Mouse (Mus musculus) spleen, postnatal 10 days (tissue): Measurements from ENCODE around the gene Lbp.

Experiments used
- DNase-seq, 2 experiments: peaks; one replicate each; pipeline ENCODE4 v3.0.0; 2021 to 2022; ENCODE audit warnings: low spot score in 2 of 2

Gene Lbp

DNA sequence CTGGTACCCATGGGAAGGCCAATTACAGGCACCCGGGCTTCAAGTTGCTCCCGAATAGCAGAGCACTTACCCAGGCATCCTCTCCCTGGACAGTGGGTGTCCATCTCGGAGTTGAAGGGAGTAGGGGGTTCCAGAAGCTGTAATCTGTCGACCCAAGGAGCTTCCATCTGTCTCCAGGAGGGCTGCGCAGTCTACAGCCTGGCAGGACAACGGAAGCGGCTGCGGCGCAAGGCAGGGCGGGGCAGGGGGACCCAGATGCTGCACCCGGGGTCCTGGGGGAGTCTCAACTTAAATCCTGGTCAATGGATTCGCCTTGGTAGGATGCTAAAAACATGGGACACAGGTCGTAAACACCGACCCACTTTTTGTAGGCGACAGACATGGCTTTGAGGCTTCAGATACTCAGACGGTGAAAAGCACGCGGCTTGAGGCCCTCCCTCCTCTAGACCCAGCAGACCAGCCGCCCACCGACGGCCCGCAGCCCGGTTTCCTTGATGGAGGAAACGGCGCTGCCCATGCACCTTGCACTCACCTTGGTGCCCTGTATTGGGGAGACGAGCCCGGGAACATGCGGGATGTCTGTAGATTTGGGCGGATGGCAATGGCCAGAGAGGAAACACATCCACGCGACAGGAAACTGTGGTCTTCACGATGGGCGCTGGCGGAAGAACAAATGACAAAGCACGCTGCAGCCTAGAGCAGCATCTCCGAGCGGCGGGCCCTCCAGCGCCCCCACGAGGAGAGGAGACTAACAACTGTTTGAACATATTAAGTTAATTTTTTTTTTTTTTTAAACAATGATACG lies 54.8 kb downstream of the Lbp start:
- peak; percentile 67 to 89 for DNase-seq

DNA sequence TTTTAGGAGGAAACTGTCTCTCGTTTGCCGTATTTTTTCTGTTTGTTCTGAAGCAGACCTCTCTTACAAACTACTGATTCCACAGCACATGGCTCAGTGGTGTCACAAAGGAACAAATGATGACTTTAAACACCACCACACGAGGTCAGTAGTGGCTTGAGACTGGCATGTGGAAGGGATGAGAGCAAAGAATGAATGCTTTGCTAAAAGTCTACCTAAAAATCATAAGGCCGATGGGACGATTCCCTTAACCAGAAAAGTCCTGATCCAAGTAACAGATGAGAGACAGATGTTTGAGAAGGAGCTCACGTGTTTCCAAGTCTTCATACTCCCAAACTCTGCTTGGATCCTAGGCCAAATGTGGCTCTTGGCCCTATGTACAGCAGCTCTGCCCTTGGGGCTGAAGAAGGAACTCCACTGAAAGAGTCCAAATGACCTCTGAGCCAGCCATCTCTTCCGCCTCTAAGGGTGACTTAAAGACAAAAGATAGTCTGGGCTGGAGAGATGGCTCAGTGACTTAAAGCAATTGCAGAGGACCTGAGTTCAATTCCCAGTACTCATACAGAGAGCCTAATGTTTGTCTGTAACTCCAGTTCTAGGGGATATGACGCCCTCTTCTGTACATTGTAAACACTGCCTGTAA lies 55.5 kb downstream of the Lbp start:
- no peak for DNase-seq

DNA sequence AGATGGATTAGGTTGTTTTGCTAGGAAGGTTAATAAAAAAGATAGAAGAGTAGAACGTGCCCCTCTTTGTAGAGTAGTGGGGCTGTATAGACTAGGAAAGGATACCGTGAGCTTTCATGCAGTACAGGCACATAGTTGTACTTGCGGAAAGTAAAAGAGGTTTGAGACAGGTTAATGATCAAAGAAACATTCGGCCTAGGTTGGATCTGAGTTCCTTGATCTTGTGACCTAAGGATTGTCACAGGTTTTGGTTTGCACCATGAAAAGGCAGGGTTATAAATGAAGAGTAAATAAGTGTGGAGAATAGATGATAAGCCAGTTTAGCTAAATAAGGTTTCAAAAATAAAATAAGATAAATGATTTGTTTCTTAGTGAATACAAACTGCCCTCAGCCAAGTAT lies 57.9 kb downstream of the Lbp start:
- DNase-seq: no peak

DNA sequence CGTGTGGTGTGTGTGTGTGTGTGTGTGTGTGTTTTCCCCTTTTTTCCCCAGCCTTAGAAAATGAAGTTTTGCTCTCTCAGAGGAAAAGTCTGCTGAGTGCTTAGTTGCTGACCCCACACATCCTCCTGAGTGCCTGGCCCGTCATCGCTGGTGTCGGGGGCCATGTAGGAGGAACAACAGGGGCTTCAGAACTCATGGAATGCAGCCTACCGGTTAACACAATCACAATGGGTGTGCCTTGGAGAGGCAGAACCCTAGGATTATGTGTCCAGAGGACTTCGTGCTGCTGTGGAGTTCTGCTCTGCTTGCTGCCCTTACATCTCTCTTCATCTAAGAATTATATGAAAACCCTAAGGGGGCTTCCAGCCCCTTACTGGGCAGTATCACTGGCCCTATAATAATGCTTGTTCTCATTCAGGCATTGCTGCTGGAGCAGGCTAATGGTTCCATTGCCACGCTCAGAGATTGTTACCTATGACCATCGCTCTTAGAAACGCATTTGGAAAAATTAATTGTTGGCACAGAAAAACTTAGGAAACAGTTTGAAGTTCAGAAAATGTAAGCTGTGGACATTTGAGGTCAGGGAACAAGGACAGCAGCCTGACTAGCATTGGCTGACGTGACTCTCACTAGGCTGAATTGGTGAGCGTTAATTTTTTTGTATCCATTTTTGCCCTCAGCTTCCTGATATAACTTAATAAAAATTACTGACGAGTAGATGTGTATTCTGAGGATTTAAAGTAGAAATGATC lies 59.0 kb downstream of the Lbp start:
- no peak for DNase-seq

DNA sequence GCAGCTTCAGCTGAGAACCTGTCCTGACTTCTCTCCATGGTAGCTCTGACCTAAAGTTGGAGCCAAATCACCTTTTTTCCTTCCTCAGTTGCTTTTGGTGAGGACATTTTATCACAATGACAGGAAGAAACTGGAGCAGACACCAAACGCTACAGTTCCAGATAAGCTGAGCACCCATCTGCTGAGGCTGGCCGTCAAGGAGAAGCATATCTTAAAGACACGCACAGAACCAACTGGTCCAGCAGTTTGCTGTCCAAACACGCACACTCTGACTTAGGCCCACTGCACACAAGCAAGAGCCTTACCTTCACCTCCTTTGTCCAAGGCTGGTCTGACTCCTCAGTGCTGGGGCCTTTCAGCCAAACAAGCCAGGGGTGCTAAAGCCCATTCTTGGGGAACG lies 61.4 kb downstream of the Lbp start:
- DNase-seq: no peak

DNA sequence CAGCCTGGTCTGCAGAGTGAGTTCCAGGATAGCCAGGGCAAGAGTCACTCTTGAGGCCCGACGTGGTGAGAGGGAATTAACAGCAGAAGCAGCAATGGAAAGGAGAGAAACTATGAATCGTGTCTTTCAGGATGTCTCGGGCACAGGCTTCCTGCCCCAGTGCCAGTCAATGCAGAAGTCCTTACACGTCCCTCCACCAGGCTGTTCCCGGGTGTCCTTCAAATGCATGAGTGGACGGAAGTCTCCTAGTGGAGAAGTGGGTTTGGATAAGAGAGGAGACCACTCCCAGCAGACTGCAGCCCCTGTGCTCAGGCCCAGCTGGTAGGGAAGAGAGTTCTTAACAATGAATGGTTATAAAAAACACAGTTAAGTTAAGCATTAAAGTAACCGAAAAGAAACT lies 62.0 kb downstream of the Lbp start:
- no peak for DNase-seq

DNA sequence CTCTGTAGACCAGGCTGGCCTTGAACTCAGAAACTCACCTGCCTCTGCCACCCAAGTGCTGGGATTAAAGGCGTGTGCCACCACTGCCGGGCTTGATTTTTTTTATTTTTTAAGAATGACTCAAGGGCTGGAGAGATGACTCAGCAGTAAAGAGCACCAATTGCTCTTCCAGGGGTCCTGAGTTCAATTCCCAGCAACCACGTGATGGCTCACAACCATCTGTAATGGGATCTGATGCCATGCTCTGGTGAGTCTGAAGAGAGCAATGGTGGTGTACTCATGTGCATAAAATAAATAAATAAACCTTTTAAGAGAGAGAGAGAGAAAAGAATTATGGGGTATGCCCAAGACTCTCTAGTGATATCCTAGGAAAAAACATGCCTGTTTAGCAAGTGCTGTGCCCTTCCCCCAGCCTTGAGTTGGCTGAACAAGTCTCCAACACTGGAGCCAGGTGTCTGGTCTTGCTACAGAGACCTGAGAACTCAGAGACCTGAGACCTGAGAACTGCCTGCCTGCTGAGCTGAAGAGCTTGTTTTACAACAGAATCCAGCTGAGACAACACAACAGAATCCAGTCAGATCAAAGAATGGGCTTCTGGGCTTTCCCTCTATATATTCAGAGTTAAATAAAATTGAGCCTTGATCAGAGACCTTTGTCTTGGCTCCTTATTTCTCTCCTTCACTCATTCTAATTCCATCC lies 63.3 kb downstream of the Lbp start:
- no peak for DNase-seq

DNA sequence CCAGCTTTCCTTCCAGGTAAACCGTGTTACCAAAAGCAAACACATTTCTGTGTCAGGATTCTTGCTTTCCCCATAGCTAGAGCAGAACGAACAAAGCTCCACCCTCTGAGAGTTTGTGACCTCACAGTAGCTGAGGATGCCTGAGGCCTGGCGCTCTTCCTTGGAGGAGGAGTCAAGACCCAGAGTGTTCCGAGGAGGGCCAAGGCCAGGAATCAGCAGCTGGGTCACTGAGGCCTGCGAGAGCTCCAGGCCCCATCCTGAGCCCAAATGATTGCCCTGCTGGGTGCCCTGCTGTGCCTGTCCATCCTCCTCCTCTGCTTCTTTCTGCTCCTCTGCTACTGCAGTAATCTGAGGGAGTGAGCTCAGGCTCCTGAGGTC lies 63.9 kb downstream of the Lbp start:
- no peak for DNase-seq

DNA sequence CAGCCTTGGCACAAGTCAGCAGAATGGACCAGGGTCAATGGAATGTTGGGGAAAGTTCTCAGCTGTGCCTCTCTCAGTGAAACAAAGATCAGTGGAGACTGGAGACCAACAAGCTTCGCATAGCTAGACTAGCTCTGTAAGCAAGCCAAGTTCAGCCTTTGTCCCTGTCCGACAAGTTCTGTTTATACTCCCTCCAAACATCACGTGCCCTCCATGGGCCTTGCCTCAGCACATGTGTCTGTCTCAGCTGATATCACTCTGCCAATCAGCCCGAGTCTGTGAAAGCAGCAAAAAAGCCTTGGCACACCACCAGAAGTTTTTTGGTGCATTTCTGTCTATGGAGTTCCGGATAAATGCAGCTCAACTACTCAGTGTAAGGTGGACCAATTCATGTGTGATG lies 66.8 kb downstream of the Lbp start:
- peak in 1 of 2 experiments; percentile 46 for DNase-seq

DNA sequence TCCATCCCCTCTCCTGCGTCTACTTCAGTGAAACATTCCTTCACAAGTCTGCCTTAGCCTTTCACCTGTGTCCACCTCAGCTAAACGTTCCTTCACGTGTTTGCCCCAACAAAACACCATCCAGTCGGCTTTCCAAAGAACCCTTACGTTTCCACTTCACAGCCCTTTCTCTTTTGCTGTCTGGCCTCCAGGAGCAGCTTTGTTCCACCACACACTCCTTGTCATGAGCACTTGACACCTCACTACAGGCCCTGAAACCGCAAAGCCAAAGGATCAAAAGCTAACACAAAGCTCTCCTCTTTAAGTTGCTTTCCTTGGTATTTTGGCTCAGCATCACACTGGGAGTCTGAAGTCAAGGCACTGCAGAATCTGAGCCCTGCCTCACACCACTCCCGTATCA lies 67.2 kb downstream of the Lbp start:
- DNase-seq: no peak

DNA sequence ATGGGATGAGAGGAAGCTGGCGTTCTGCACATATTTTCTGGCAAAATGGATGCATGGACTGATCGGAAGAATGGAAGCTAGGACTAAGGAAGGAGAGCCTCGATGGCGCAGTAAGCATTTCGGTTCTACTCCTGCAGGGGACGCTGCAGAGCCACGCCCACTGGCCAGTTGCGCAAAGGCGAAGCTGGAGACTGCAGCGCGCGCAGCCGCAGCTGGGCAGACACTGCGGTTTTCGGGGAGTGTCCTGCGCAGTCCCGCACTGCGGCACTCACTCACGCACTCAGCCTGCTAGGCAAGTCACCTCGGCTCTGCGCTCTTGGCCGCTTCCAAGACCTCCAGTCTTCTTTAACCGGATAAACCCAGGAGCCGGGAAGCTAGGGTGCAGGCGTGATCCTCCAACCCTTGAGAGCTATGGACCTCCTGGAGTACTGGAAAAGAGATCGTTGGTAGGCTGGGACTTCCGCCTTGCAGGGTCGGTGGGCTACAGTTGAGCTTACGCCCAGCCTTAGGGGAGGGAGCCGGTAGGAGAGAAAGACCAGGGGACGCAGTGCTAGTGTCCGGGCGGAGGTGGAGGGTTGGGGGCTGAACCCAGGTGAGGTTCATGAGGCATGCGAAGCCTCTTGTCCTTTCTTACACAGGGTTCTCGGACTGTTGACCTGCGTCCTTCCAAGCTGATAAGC lies 69.3 kb downstream of the Lbp start, which contains the start of gene Snhg11:
Gene Snhg11, plus strand, starts transcription at position 196 of the 680 bp plus-strand sequence.
- DNase-seq: peak in 1 of 2 experiments; percentile 43

DNA sequence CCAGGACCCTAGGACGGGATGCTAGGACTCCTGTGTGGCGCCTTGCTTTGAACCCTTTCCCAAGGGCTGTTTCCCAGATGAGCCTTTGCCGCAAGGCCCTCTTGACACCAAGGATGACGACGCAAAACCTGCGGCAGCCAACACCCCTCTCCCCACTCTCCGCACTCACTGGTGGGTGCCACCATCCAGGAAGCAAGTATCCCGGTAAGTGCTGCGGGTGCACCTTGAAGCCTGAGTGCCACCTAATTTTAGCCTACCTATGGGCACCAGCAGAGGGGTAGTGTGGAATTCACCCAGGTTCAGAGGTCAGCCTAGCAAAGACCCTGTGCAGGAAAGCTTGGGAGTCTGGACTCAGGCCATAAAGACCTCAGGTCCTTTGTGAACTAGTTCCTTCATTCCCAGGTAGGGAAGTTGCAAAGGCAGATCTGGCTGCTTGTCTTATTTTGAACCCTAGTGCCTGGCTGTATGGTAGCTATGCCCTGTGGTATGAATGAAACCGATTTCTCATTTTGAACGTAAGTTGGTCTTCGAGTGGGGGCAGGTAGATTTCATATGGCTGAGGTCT lies 69.9 kb downstream of the Lbp start:
- DNase-seq: no peak

DNA sequence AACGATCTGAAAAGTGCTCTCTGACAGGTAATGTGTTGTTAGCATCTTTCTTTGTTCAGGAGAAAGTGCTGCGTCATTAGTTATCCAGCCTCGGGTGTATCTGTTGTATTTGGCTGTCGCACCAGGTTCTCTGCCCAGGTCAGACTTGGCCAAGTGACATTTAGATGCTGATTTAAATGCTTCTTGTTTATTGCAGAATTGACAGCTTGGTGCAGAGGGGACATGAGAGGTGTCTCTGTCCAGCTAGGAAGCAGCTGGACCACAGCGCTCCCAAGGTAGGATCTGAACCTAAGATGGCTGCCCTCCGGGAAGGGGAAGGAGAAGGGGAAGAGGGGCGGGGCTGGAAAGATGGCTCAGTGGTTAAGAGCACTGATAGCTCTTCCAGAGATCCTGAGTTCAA lies 70.5 kb downstream of the Lbp start:
- no peak for DNase-seq

DNA sequence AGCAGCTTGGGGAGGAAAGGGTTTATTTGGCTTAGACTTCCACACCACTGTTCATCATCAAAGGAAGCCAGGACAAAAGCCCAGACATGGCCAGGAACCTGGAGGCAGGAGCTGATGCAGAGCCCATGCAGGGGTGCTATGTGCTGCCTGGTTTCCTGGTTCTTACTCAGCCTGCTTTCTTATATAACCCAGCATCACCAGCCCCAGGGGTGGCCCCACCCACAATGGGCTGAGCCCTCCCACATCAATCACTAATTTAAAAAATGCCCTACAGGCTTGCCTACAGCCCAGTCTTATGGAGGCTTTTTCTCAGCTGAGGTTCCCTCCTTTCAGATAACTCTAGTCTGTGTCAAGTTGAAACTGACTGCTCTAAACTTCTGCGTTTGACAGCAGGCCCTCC lies 71.5 kb downstream of the Lbp start:
- DNase-seq: no peak

DNA sequence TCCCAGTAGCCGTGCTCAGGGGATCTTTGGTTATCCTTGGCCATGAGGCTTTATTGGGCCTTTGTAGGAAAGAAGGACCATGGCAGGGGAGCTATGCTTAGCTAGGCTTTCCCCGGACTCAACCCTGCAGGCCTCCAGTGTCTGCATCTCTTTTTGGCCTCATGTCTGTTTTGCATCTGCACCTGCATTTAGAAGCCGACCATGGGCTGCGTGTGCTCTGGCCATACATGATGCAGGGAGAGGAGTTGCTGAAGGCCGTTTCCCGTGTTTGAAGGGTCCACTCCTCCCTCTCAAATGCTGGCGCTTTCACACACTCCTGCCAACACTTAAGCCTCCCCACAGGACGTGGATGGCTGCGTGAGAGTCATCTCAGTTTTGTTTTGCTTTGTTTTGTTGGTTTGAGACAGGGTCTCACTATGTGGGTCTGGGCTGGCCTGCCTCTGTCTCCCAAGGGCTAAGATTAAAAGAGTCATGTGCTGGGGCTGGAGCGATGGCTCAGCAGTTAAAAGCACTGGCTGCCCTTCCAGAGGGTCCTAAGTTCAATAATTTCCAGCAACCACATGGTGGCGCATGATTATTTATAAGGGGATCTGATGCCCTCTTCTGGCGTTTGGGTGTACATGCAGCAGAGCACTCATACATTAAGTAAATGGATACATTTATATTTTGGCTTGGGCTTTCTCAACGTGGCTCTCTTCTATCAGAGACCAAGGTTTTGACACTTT lies 73.2 kb downstream of the Lbp start:
- peak in 1 of 2 experiments; percentile 63 for DNase-seq
